Mouse (Mus musculus) kidney, adult 2 months (tissue): ENCODE measurements at regions not wholly inside any gene's neighbourhood (a gene's known extent, or its start where the extent isn't known, plus 50 kb on each side); places are given as distances from the start of the nearest gene placed in this dataset.

Experiments used
- CTCF ChIP-seq: fragments of 200-500 bp; conservative IDR thresholded peaks from 2 replicates; pipeline ENCODE4 v1.5.1; 2011; ENCODE audit warnings: low read depth, mild to moderate bottlenecking, control low read depth, low read length, moderate library complexity, mixed read lengths; ENCODE audit not compliant: insufficient read depth, insufficient read length
- POLR2A ChIP-seq: fragments of 200-500 bp; IDR thresholded peaks from one replicate; pipeline ENCODE4 v1.6.1; 2011; ENCODE audit warnings: low read depth, low read length, control low read depth

DNA sequence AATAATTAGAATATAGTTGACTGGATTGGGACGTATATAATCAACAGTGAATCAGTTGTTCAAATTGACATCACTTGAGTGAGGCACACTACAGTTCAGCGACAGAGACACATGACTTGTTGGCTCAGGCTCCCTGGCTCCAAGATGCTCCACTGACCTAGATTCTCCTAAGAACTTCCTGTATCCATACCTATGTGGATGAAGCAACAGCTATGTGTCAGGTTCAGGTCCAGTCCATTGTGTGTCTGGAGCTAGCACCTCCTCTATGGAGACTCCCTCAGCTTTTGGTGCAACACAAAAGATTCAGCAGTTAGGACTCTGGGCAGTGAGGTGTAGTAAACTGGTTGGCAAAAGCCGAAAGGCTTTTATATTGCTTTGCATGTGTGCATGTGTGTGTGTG is 251.6 kb downstream of the Ankrd50 start:
- TF ChIP-seq CTCF = no peak
- TF ChIP-seq POLR2A = no peak
